Mouse (Mus musculus) lung, embryonic 14.5 days (tissue): ENCODE measurements around the gene Sost. TPM values are rescaled to one million over a fixed set of nuclear protein-coding genes. Genes with fewer than 3 reads are reported as not detected.

Experiments used
- ATAC-seq: fragments of 200-750 bp; cut with Nextera tagmentation; 2 replicates; pipeline ENCODE4 v1.8.0; 2017; ENCODE audit warnings: mild to moderate bottlenecking, moderate TSS enrichment, moderate library complexity; ENCODE audit not compliant: insufficient read depth
- DNase-seq: peaks from one replicate; pipeline ENCODE4 v3.0.0-alpha.2; 2015
- H3K27ac ChIP-seq: fragments of 300-500 bp; sonication (generic); 2 replicates; pipeline ENCODE4 v1.5.1; 2014; ENCODE audit warnings: low read depth, mild to moderate bottlenecking, moderate library complexity
- H3K27me3 ChIP-seq: fragments of 300-500 bp; sonication (generic); 2 replicates; pipeline ENCODE4 v1.6.1; 2014; ENCODE audit warnings: low read length, control low read depth; ENCODE audit not compliant: insufficient read depth
- H3K36me3 ChIP-seq: fragments of 300-500 bp; sonication (generic); 2 replicates; pipeline ENCODE4 v1.6.1; 2014; ENCODE audit warnings: control low read depth; ENCODE audit not compliant: insufficient read depth
- H3K4me1 ChIP-seq: fragments of 300-500 bp; sonication (generic); 2 replicates; pipeline ENCODE4 v1.6.1; 2014; ENCODE audit warnings: antibody characterized with exemption, control low read depth; ENCODE audit not compliant: insufficient read depth
- H3K4me2 ChIP-seq: fragments of 300-500 bp; sonication (generic); 2 replicates; pipeline ENCODE4 v1.6.1; 2014; ENCODE audit warnings: mild to moderate bottlenecking
- H3K4me3 ChIP-seq: fragments of 300-500 bp; sonication (generic); 2 replicates; pipeline ENCODE4 v1.5.1; 2014; ENCODE audit warnings: low read depth, low read length
- H3K9ac ChIP-seq: fragments of 300-500 bp; sonication (generic); 2 replicates; pipeline ENCODE4 v1.6.1; 2014
- H3K9me3 ChIP-seq: fragments of 300-500 bp; sonication (generic); 2 replicates; pipeline ENCODE4 v1.6.1; 2016; ENCODE audit warnings: low read depth, low read length, control low read depth
- CTCF ChIP-seq: IDR thresholded peaks from 2 replicates; pipeline ENCODE4 v1.5.1; 2016; ENCODE audit warnings: antibody characterized with exemption, low read depth
- WGBS: fragments of 180-500 bp; shearing (Covaris S2); extraction: QIAGEN DNeasy Blood & Tissue Kit; methylation state at CpG from one replicate; pipeline ENCODE4 v1.1.7; 2014; 5-methylcytosine and 5-hydroxymethylcytosine counted together
- polyA plus RNA-seq: library from polyadenylated mRNA; unstranded; fragments of >200 nt; fragmentation: Nextera tagmentation; extraction: Ambion mirVana; gene quantifications from 2 replicates; pipeline ENCODE4 v1.2.1, GENCODE M21; 2014

Sost gene
- polyA plus RNA-seq, 1 experiment from 2014 or later: not detected

DNA sequence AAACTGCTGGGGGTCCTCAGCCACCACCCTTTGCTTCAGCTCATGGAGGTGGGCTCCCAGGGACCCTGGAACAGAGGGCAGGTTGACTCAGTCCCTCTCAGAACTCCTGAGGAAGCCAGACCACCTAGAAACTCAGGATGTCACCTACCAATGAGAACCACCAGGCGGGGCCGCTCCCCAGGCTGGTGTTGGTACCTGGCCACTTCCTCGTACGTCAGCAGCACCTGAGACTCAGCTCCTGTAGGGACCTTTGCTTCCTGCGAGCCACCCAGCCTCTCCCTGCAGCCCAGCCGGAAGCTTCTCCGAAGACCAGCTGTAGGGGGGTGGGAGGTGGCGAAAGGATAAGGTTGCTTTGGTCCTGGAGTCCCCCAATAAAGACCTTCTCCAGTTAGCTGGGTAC is 41.6 kb upstream of the Sost start:
- H3K36me3 ChIP-seq: no peaks in the 10 kb centered on the region; the same call in 1 of the 2 replicates
- H3K27ac ChIP-seq: no peak overlapping the region
- no peaks in the 10 kb centered on the region for H3K4me1 ChIP-seq
- 78% methylated on average over 8 of the region's 8 CpGs for WGBS
- no peak overlapping the region for H3K9ac ChIP-seq
- no peak for TF ChIP-seq CTCF
- no peak for DNase-seq
- no peaks in the 10 kb centered on the region for H3K27me3 ChIP-seq
- no peak overlapping the region for H3K4me2 ChIP-seq
- H3K4me3 ChIP-seq: no peak overlapping the region
- no peaks in the 10 kb centered on the region for H3K9me3 ChIP-seq
- ATAC-seq: no peak

DNA sequence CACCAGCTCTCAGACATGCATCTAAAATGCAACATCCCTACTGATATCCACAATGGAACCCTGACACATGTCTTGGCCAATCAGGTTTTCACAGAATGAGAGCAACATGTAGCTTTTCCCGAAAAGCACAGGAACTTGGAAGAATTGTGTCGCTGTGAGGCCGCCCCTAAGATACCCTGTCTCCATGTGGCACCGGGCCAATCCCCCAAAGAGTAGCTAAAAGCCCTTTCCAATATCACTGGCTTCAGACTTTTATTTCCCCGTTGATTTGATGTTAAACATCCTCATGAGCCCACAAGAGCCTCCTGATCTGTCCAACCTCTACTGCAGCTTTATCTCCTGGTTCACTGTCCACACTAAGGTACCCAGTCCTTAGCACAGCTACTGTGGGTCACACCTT is 39.9 kb upstream of the Sost start:
- H3K4me1 ChIP-seq: no peaks in the 10 kb centered on the region
- H3K4me2 ChIP-seq: no peak overlapping the region
- TF ChIP-seq CTCF: no peak
- H3K27me3 ChIP-seq: no peaks in the 10 kb centered on the region
- H3K27ac ChIP-seq: no peak overlapping the region
- H3K4me3 ChIP-seq: no peak overlapping the region
- ATAC-seq: no peak
- no peaks in the 10 kb centered on the region; the same call in 1 of the 2 replicates for H3K36me3 ChIP-seq
- H3K9me3 ChIP-seq: no peaks in the 10 kb centered on the region
- 80% methylated on average over 5 of the region's 5 CpGs for WGBS
- no peak for DNase-seq
- no peak overlapping the region for H3K9ac ChIP-seq

DNA sequence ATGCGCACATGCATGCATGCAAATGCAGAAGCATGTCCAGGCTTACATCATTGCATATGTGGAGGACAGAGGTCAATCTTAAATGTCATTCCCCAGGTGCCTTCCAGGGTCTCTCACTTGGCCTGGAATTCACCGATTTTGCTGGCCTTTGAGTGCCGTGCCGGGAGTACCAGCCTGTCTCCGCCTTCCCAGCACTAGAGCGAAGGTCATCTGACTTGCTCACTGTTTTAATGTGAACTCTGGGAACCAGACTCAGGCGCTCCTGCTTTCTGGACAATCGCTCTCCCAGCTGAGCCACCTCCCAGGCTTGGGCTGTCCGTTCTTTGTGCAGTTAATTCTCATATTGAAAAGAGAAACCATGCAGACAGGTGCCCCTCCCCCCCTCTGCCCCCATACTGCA is 39.5 kb upstream of the Sost start:
- H3K36me3 ChIP-seq: no peaks in the 10 kb centered on the region; the same call in 1 of the 2 replicates
- no peak overlapping the region for H3K27ac ChIP-seq
- no peaks in the 10 kb centered on the region for H3K27me3 ChIP-seq
- no peak for TF ChIP-seq CTCF
- H3K9me3 ChIP-seq: no peaks in the 10 kb centered on the region
- no peak for DNase-seq
- 64% methylated on average over 9 of the region's 9 CpGs for WGBS
- H3K4me2 ChIP-seq: no peak overlapping the region
- no peak for ATAC-seq
- no peaks in the 10 kb centered on the region for H3K4me1 ChIP-seq
- no peak overlapping the region for H3K4me3 ChIP-seq
- no peak overlapping the region for H3K9ac ChIP-seq

DNA sequence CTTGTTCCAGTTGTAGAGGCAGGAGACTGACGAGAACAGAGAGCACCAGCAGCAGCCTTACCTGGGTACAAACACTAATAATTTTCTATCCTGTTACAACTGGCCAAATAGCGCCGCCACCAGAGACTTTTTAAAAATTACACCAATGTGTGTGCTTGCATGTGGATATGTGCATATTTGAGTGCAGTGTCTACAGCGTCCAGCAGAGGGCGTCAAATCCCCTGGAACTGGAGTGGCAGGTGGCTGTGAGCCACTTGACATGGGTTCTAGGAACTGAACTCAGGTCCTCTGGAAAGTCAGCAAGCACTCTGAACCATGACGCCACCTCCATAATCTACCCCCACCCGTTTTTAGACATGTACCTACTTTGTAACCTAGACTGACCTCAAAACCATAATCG is 37.4 kb upstream of the Sost start:
- no peaks in the 10 kb centered on the region; the same call in 1 of the 2 replicates for H3K36me3 ChIP-seq
- ATAC-seq: no peak
- 87% methylated on average over 8 of the region's 8 CpGs for WGBS

DNA sequence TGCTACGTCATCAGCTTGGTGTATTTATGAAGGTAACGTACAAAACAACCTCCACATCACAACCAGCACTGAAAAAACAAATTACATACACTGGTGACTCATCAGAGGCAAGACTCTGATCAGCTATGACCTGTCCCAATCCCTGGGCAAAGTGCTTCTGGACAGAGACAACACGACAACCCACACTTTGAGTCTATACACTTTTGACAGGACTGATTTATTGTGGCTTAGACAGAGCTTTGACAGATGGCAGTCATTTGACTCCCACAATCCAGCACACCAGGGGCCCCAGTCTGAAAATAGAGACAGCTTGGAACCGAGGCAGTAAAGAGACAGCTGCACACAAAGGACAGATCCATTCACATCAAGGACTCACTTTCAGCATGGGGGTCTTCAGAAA is 32.7 kb upstream of the Sost start:
- 58% methylated on average over 4 of the region's 4 CpGs for WGBS
- Histone ChIP-seq H3K27me3 (no peaks in the 10 kb centered on the region), H3K9me3 (no peaks in the 10 kb centered on the region), H3K4me1 (no peaks in the 10 kb centered on the region), H3K9ac (no peak overlapping the region), H3K4me2 (no peak overlapping the region), H3K4me3 (no peak overlapping the region), H3K27ac (no peak overlapping the region), H3K36me3 (no peaks in the 10 kb centered on the region; the same call in 1 of the 2 replicates)
- no peak for TF ChIP-seq CTCF
- DNase-seq (no peak), ATAC-seq (no peak)

More for the DNA sequence above, 37.4 kb upstream of the Sost start:
- H3K9me3 ChIP-seq: no peaks in the 10 kb centered on the region
- peak; percentile 58 for TF ChIP-seq CTCF
- H3K4me2 ChIP-seq: no peak overlapping the region
- H3K27ac ChIP-seq: no peak overlapping the region
- no peaks in the 10 kb centered on the region for H3K4me1 ChIP-seq
- no peak for DNase-seq
- H3K9ac ChIP-seq: no peak overlapping the region
- H3K27me3 ChIP-seq: no peaks in the 10 kb centered on the region
- H3K4me3 ChIP-seq: no peak overlapping the region

DNA sequence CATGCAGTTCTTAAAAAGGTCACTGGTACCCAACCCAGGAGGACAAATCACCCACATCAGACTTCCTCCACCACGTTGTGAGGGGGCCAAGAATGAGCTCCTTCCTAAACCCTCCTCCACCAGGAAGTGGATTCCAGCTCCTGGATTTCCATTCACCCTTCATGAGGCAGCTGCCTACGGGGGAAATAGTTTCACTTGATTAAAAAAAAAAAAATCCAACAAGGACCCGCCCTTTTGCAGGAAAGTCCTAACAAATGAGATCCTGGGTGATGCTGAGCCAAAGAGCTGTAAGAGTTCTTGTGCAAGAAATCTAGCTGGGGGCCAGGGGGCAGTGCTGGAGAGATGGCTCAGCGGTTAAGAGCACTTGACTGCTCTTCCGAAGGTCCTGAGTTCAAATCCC is 31.4 kb upstream of the Sost start:
- no peak overlapping the region for H3K27ac ChIP-seq
- no peaks in the 10 kb centered on the region for H3K27me3 ChIP-seq
- H3K4me2 ChIP-seq: no peak overlapping the region
- H3K36me3 ChIP-seq: no peaks in the 10 kb centered on the region
- H3K9ac ChIP-seq: no peak overlapping the region
- no peaks in the 10 kb centered on the region for H3K9me3 ChIP-seq
- no peak for TF ChIP-seq CTCF
- H3K4me3 ChIP-seq: no peak overlapping the region
- H3K4me1 ChIP-seq: no peaks in the 10 kb centered on the region
- WGBS: 36% methylated on average over 5 of the region's 5 CpGs
- ATAC-seq (no peak), DNase-seq (peak; percentile 37)

DNA sequence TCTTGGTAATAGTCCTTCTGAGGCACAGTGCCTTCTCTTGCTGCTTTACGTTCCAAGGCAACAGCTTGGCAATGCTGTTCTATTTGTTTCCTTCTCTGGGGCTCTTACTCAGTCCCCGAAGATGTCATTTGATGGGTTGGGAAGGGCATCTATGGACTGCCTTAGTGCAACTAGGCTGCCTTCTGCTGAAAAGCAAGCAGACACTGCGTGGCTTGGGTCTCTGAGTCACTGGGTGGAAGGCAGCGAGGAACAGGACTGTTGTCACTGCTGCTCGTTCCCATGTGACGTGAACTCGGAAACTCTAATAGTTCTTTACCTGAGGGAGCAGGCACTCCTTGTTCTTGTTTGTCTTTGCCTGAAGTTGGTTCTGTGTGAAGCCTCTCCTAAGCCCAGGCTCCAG is 29.1 kb upstream of the Sost start:
- no peak overlapping the region for H3K27ac ChIP-seq
- WGBS: 84% methylated on average over 7 of the region's 7 CpGs
- no peaks in the 10 kb centered on the region for H3K36me3 ChIP-seq
- no peak overlapping the region for H3K4me2 ChIP-seq
- H3K9ac ChIP-seq: no peak overlapping the region
- no peaks in the 10 kb centered on the region for H3K4me1 ChIP-seq
- ATAC-seq (no peak), DNase-seq (no peak)
- H3K4me3 ChIP-seq: no peak overlapping the region
- H3K27me3 ChIP-seq: no peaks in the 10 kb centered on the region
- no peaks in the 10 kb centered on the region for H3K9me3 ChIP-seq
- TF ChIP-seq CTCF: no peak

DNA sequence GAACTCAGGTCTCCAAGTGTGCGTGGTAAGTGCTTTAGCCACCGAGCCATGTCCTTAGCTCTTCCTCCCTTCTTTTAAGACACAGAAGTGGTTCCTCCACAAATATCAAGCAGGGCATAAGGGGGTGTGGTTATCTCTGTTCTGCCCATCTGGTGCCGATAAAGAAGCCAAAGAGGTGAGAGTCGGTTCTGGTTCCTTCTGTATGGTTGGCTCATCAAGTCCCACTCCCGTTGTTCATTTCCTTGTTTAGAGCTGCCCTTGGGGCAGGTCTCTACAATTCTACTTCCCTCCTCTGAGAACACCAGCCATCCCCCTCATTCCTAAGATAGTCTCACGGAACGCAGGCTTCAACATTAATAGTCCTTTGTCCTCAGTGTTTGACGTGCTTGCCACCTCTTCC is 27.3 kb upstream of the Sost start:
- Histone ChIP-seq H3K27ac (no peak overlapping the region), H3K36me3 (no peaks in the 10 kb centered on the region), H3K4me2 (no peak overlapping the region), H3K9me3 (no peaks in the 10 kb centered on the region), H3K27me3 (no peaks in the 10 kb centered on the region), H3K4me1 (no peaks in the 10 kb centered on the region), H3K4me3 (no peak overlapping the region), H3K9ac (no peak overlapping the region)
- ATAC-seq (no peak), DNase-seq (peak; percentile 17)
- no peak for TF ChIP-seq CTCF
- WGBS: 55% methylated on average over 8 of the region's 8 CpGs
